Mouse (Mus musculus) liver, adult 10 weeks (tissue): ENCODE results near the gene Papolg. TPM values are rescaled to one million over a fixed set of nuclear protein-coding genes. Genes with fewer than 3 reads are reported as not detected.

ENCODE experiments used
- polyA plus RNA-seq: library from polyadenylated mRNA; stranded (reverse); fragments of 350-450 nt; fragmentation: Illumina TruSeq; extraction: RNeasy Lipid Tissue Mini Kit (QIAGEN cat#74804); gene quantifications from one replicate; pipeline ENCODE4 v1.2.3, GENCODE M21; 2014; ENCODE audit warnings: low read depth, low replicate concordance

The Papolg gene
- polyA plus RNA-seq, result 9.6 TPM

GRCm38 (mm10) chr11:23895060-23895426, at the start of gene Papolg:
Gene Papolg, minus strand, starts transcription at chr11:23895253.

Other genes starting within 250 kb of the Papolg start
- 27.4 TPM for gene Pus10, start 229.6 kb downstream of the Papolg start, polyA plus RNA-seq
- gene Pex13, start 229.3 kb downstream of the Papolg start, polyA plus RNA-seq, result 66.7 TPM
- 4.9 TPM for gene Rel, start 124.3 kb downstream of the Papolg start, polyA plus RNA-seq
- not detected for gene A830031A19Rik, start 179.8 kb upstream of the Papolg start, polyA plus RNA-seq
- gene Bcl11a, start 182.8 kb upstream of the Papolg start, polyA plus RNA-seq, result 0.11 TPM